Mouse (Mus musculus): ENCODE results near the gene Srp9. TPM values are rescaled to one million over a fixed set of nuclear protein-coding genes. Genes with fewer than 3 reads are reported as not detected.

Gene Srp9
- total RNA-seq, 1 experiment: 86.7 TPM

Other genes with a start within 250 kb of the Srp9 start
- gene Enah, start 104.7 kb upstream of the Srp9 start, total RNA-seq (2012; rRNA removed): 331 and 469 TPM in 2 replicates
- gene Vmn1r1, start 39.7 kb downstream of the Srp9 start, total RNA-seq (2012; rRNA removed): 0.04 TPM in 1 of 2 replicates, not detected in the other
- gene Degs1, start 158.1 kb downstream of the Srp9 start, total RNA-seq (2012; rRNA removed): 126 and 154 TPM in 2 replicates
- gene Fbxo28, start 216.9 kb downstream of the Srp9 start, total RNA-seq (2012; rRNA removed): 25.8 TPM in 2 replicates